Mouse (Mus musculus): ENCODE measurements around the gene Kdm2a.

Kdm2a gene

GRCm38 (mm10) chr19:4397798-4398629 is at the start of gene Kdm2a:
Gene Kdm2a (minus strand): TSS chr19:4398285.
- DNase-seq (ENCODE audit: low spot score): peak; percentile 6

DNA sequence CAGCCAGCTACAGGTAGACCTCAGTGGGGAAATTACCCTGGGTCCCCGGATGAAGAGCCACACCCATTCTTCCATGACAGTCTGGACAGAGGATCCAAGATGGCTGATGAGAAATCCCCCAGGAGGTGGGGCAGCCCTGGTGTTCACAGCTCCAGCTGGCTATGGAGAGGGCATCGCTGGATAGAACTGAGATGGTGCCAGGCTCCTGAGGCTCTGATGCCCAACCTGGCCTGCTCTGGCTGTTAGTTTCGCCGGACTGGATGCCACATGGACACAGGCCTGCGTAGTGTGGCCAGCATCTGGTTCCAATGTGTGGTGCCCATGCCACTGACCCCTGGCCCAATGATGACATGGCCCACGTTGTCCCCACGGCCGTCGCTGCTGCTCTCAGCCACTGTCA is 49.4 kb upstream of the Kdm2a start:
- no peak for DNase-seq (ENCODE audit: low spot score)

DNA sequence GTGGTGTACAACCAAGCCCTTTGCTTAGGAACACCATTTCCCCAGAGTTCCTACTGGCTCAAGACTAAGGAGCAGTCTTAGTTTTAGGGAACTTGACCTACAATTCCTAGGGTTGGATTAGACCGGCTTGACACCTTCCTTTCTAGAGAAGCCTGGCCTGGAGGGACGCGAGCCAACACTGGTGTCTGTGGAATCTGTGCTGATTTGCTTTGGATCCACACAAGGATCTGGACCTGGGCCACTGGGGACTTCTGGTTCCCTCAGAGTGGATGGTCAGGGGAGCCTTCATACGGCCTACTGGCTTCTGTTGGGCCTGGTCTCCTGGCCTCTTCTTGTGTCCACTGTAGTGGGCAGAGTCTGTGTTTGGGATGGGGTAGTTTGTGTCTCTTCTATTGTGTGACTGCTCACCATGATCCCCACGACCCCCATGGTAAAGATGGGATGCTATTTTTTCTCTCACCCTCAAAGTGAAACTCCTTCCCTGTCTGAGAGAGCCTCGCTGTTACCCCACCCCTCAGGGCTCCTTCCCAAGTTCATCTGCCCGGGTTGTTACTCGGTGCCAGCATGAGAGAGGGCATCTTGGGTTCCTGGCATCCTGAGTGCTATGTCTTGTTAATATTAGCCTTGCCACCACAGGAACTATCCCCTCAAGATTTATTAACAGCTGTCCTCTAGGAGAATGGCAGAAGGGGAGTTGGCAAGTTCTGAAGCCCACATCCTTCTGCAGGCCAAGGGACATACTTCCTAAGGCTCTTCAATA is 48.8 kb upstream of the Kdm2a start:
- no peak for DNase-seq (ENCODE audit: low spot score)

- peak; percentile 62 for DNase-seq (ENCODE audit: low spot score)
These were observed 44.3 kb upstream of the Kdm2a start for GRCm38 (mm10) chr19:4442408-4442807.

DNA sequence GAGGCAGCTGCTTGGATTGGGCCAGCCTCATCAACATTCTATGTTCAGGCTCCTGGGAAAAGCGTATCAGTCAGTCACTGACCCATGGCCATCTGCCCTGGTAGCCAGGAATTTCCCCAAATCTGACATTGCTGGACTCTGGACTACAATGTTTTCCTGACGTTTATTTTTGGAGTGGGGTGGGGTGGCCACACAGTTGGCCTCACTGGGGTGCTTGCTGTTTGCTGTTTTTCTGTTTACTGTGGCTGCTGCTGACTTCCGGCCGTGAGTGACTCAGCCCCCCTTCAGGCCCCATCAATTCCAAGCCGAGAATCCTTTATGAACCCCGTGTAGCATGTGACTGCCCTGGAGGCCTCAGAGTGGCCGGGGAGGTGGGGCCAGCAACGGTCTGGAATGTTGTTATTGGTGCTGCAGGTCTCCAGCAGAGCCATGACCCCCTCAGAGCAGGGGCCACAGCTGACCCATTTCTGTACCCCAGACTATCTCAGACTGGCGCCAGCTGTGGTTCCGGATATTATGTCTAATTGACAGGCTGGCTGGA is 43.6 kb upstream of the Kdm2a start:
- DNase-seq (ENCODE audit: low spot score): peak; percentile 30

DNA sequence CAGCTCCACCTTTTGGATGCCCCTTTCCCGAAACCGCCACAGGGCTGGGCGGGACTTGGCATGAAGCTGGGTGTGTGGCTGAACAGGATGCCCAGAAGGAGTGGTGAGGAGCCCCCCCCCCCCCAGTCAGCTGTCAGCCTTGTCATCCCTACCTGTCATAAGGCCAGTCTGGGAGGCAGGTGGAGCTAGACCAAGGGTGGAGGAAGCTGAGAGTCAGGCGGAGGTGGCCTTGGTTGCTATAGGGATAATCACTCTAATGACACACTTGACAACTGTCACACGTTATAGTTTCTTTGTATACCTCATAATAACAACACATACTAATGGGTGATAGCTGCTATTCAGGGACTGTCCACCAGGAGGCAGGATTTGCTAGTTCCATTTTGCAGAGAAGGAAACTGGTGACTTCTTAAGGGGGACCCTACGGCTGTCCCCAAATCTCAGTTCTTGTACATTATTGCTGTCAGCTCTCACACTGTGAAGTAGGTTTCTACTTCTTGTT is 43.1 kb upstream of the Kdm2a start:
- peak; percentile 47 for DNase-seq (ENCODE audit: low spot score)

DNA sequence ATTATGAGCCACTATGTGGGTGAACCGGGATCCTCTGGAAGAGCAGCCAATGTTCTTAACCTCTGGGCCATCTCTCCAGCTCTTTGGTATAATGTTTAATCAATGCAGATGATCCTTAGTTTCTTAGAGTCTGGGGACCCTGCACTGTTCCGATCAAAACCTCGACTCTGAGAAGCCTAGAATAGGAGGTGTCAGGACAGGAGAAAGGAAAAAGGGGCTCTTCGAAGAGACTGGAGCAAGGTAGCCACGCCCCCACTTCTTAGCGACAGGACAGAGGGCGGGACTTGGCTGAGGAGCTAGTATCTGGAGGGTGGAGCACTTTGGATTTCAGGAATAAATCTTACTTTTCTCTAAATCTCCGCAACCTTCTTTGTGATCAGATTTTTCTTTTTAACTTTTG is 42.1 kb upstream of the Kdm2a start:
- peak; percentile 9 for DNase-seq (ENCODE audit: low spot score)

DNA sequence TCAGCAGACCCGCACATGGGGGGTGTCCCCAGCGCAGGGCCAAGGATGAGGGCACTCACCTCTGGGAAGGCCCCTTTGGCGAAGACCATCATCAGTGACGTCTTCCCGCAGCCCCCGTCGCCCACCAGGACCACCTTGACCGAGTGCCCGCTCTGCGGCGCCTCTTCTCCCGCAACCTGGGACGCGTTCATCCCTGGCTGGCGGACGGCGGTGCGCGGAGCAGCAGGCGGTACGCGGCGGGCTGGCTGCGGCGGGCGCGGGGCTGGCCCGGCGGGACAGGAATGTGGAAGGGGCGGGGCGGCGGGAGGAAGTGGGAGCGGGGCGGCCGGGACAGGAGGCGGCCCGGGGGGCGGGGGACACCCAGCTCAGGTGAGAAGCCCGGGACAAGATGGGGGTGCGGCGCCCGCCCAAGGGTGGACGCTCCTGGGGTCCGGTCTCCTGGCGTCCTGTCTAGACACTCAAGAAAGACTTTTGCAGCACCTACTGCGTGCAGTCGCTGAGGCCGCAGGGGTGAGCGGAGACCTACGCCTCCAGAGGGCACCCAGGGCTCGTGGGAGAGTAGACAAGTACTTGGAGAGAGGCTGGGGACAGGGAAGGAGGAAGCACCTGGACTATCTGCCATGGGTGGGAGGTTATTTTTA is 41.2 kb upstream of the Kdm2a start, which contains the start of gene Rhod:
Gene Rhod, minus strand, starts transcription at position 272 of the 641 bp plus-strand sequence.
- no peak for DNase-seq (ENCODE audit: low spot score)

- no peak for DNase-seq (ENCODE audit: low spot score)
These were observed 40.7 kb upstream of the Kdm2a start for GRCm38 (mm10) chr19:4438791-4439160.

DNA sequence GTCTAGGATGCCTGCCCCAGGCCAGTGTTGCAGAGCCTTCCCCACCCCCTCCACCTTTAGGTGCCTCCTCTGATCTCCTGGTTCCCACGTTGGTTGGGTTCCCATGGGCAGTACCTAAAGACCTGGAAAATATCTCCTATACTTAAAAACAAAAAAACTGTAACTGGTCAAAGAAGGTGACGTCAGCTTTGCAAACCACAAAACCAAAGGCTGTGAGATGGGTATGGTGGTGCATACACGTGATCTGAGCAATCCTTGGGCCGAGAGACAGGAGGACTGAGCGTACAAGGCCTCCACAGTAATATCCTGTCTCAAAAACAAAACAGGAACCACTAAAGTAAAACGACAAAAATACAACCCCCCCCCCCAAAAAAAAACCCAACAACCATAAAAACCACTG is 39.8 kb upstream of the Kdm2a start:
- no peak for DNase-seq (ENCODE audit: low spot score)

DNA sequence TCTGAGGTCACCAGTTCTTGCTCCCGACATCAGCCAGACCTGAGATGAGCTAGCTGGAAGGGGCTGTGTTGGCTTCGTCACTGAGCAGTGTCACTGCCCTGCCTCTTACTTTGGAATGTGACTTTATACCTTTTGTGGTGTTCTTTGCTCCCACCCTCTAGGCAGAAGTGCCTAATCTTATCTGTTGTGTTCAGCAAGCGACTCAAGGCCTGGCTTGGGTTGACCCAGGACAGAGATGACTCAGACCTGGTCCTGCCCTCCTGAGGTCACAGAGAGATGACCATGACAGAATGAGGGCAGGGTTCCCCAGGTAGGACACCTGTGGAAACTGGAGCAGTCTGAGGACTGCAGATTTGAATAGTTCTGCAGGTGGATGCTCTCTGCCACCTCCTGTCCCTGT is 38.2 kb upstream of the Kdm2a start:
- no peak for DNase-seq (ENCODE audit: low spot score)

GRCm38 (mm10) chr19:4434999-4435398 is 36.9 kb upstream of the Kdm2a start:
- DNase-seq (ENCODE audit: low spot score): no peak

GRCm38 (mm10) chr19:4433756-4434155 is 35.7 kb upstream of the Kdm2a start:
- no peak for DNase-seq (ENCODE audit: low spot score)

DNA sequence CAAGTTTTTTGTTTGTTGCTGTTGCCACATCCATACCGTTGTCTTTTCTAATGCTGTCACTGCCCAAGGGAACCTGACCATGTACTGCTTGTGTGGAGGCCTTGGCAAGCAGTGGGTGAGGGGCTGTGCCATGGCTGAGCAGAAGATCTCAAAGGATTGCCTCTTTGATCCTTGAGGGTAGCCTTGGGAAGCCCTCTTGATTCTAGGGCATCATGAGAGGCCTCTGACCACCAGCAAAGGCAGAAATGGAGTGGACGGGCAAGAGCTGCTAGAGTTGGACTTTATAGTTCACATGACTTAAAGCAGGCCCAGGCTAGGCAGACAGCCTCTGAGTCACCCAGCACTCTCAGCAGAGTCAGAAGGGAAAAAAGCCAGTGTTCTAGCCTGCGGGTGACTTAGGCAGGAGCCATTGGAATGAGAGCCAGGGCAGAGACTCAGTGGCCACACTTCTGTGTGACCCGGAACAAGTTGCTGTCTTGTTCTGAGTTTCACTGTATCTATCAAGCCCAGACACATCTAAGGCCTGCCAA is 32.1 kb upstream of the Kdm2a start:
- no peak for DNase-seq (ENCODE audit: low spot score)

DNA sequence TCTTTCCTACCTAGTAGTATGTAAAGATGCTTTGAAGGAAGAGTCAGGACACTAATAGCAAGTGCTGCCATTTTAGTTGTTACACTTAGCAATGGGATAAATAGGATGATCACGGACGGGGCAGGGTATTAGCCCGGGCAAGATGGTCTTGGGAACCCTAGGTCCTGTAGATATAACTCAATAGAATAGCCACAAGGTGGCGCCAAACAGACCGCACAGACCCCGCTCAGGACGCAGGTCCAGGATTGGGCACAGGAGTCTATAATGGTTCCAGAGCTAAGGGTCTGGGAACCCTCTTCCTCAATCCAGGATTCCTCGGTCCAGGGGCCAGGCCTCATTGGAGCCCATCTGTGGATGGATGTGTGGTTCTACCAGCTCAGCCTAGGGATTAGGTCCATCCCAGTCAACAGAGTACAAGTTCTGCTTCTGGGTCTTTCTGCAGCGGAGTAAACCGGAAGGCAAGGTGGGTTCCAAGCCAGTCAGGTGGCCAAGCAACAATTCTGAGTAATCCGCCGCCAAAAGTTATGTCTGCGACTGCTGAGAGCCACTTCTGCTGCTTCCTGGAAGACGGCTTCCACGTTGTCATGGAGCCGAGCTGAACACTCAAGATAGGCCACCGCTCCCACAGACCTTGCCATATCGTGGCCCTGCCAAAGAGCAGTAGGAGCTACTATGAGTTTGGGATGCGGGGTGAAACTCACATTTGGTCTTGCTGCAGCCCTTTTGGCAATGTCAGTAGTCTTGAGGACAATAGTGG is 27.7 kb upstream of the Kdm2a start:
- DNase-seq (ENCODE audit: low spot score): no peak

- no peak for DNase-seq (ENCODE audit: low spot score)
These were observed 24.9 kb upstream of the Kdm2a start for GRCm38 (mm10) chr19:4423021-4423420.

DNA sequence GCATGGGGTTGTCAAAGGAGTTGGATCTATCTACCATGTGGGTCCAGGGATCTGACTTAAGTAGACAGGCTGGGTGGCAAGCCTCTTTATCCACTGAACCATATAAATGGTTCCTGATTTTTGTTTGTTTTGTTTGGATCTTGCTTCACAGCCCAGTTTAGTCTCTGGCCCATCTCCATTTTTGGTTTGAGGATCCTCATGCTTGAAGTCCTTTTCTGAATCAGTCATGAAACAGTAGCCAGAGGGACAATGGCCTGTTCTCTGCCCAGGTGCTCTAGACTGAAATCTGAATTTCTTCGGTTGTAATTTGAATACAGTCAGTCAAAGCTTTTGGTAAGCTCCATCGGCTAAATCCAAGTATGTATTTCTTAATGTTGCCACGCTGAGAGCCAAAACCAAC is 24.5 kb upstream of the Kdm2a start:
- DNase-seq (ENCODE audit: low spot score): no peak

- no peak for DNase-seq (ENCODE audit: low spot score)
These were observed 22.2 kb upstream of the Kdm2a start for GRCm38 (mm10) chr19:4420153-4420910.

DNA sequence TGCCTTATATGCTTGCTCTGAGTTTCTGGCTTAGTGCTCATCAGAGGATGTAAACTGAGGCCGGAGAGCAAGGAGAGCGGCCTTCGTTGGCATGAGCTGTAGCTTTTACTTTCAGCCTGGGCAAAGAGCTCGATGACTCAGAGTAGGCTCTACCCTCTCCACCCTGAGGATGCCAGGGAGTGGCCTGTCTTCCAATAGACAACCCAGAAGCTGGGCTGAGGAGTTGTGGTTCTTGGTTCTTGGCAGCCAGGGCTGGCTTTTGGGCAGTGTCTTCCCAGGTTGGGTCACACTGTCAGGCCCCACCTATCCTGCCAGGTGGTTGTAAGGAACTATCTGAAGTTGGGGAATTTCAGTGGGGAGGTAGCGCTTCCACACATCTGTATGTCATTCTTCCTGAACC is 21.6 kb upstream of the Kdm2a start:
- DNase-seq (ENCODE audit: low spot score): no peak

DNA sequence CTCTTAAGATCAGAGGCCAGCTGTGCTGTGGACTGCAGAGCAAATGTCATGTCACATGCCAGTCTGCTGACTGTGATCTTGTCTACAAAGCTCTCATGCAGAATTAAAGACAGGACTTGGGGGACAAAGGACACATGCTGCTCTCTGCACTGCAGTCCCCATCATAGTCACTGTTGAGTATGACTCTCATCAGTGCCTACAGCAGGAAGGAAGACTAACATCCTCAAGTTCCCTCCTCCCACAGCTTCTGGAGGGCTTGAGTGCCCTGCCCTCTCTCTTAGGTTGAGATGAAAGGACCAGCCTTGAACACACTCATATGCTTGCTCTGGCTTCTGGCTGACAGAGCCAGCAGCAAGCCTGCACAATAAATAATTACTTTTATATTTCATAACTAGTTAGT is 19.6 kb upstream of the Kdm2a start:
- no peak for DNase-seq (ENCODE audit: low spot score)

DNA sequence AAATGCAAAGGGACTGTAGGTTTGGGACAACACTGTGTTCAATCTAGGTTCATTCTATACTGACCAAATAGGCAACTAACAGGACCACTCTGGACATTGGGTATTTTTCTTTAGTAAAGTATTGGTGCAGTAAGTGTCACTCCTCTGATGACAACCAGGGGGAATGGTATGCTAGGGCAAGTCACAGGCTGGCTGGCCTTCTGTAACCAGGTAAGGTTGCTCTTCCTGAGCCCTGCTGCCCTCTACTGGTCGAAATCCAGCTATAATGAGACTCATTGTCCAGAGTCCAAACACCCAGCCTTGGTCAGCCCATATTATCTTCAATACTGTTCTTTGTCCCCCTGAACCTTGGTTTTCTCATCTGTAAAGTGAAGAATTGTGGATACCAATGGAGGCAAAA is 19.1 kb upstream of the Kdm2a start:
- DNase-seq (ENCODE audit: low spot score): peak; percentile 34

Data from MN1 (cell line).